Comparison of ENCODE assay signal across 14 mouse cellular contexts in genomic region chr5:106790496-106791240, GRCm38 (mm10).
DNase-seq lines count a peak whose midpoint lies in the region; ATAC-seq and TF ChIP-seq lines count a peak whose summit lies in the region.
"Had no signal": no experiment of that assay in that cellular context is flagged by ENCODE, and none has a peak within 500 bp of the region (broad histone marks: within the 10 kb centered on the region; RNA-seq: fewer than 3 reads in every experiment).

No protein-coding gene starts in this region.

- H3K9ac ChIP-seq in forebrain, embryonic 12.5 days: no peak overlapping the region
- H3K9ac ChIP-seq in forebrain, embryonic 16.5 days (replicated peaks; ENCODE audit: low read depth, low read length): no peak overlapping the region
- H3K9ac ChIP-seq in kidney, embryonic 16.5 days (replicated peaks; ENCODE audit: low read length): no peak overlapping the region
- H3K9ac ChIP-seq in stomach, embryonic 14.5 days (replicated peaks; ENCODE audit: low read depth, low read length): no peak overlapping the region
- no peak overlapping the region for H3K9ac ChIP-seq in stomach, postnatal 0 days (ENCODE audit: low read length)
- H3K9ac ChIP-seq: neural tube, embryonic 13.5 days had no signal

- H3K27me3 ChIP-seq in forebrain, embryonic 12.5 days: peaks cover 14% of the 10 kb centered on the region
- H3K27me3 ChIP-seq in forebrain, embryonic 16.5 days (replicated peaks; ENCODE audit: control insufficient read depth, insufficient read depth, low read length): no peaks in the 10 kb centered on the region
- no peaks in the 10 kb centered on the region for H3K27me3 ChIP-seq in kidney, embryonic 16.5 days (ENCODE audit: insufficient read depth, low read length)
- no peaks in the 10 kb centered on the region for H3K27me3 ChIP-seq in stomach, embryonic 14.5 days (ENCODE audit: control insufficient read depth, insufficient read depth, low read length)
- H3K27me3 ChIP-seq in stomach, postnatal 0 days (ENCODE audit: control insufficient read depth, insufficient read depth, low read length): no peaks in the 10 kb centered on the region
- H3K27me3 ChIP-seq: neural tube, embryonic 13.5 days had no signal

- H3K4me1 ChIP-seq in forebrain, embryonic 12.5 days: peaks cover 9% of the 10 kb centered on the region; the same call in 1 of the 2 replicates
- no peaks in the 10 kb centered on the region for H3K4me1 ChIP-seq in forebrain, embryonic 16.5 days (replicated peaks; ENCODE audit: control insufficient read depth, insufficient read depth, low read length)
- no peaks in the 10 kb centered on the region for H3K4me1 ChIP-seq in kidney, embryonic 16.5 days (ENCODE audit: insufficient read depth, low read length)
- no peaks in the 10 kb centered on the region for H3K4me1 ChIP-seq in stomach, embryonic 14.5 days (ENCODE audit: control insufficient read depth, insufficient read depth, low read length)
- no peaks in the 10 kb centered on the region for H3K4me1 ChIP-seq in stomach, postnatal 0 days (replicated peaks; ENCODE audit: control insufficient read depth, insufficient read depth)
- H3K4me1 ChIP-seq: neural tube, embryonic 13.5 days had no signal

- H3K27ac ChIP-seq in forebrain, embryonic 12.5 days: no peak overlapping the region
- no peak overlapping the region for H3K27ac ChIP-seq in forebrain, embryonic 16.5 days (ENCODE audit: low read length)
- no peak overlapping the region for H3K27ac ChIP-seq in kidney, embryonic 16.5 days (ENCODE audit: low read length)
- no peak overlapping the region for H3K27ac ChIP-seq in stomach, embryonic 14.5 days (ENCODE audit: low read length)
- no peak overlapping the region for H3K27ac ChIP-seq in stomach, postnatal 0 days (replicated peaks)
- H3K27ac ChIP-seq: neural tube, embryonic 13.5 days had no signal

- H3K4me2 ChIP-seq in forebrain, embryonic 12.5 days: no peak overlapping the region
- H3K4me2 ChIP-seq in forebrain, embryonic 16.5 days (ENCODE audit: low read length): no peak overlapping the region
- no peak overlapping the region for H3K4me2 ChIP-seq in kidney, embryonic 16.5 days (replicated peaks; ENCODE audit: low read depth, low read length)
- H3K4me2 ChIP-seq in stomach, embryonic 14.5 days (replicated peaks; ENCODE audit: low read depth, low read length): no peak overlapping the region
- H3K4me2 ChIP-seq in stomach, postnatal 0 days (replicated peaks; ENCODE audit: low read depth): no peak overlapping the region
- H3K4me2 ChIP-seq: heart, embryonic 11.5 days; neural tube, embryonic 13.5 days had no signal

- no peaks in the 10 kb centered on the region for H3K36me3 ChIP-seq in forebrain, embryonic 12.5 days (replicated peaks)
- H3K36me3 ChIP-seq in forebrain, embryonic 16.5 days (ENCODE audit: control insufficient read depth, insufficient read depth): no peaks in the 10 kb centered on the region
- H3K36me3 ChIP-seq in kidney, embryonic 16.5 days (ENCODE audit: insufficient read depth, low read length): no peaks in the 10 kb centered on the region
- no peaks in the 10 kb centered on the region for H3K36me3 ChIP-seq in stomach, embryonic 14.5 days (ENCODE audit: control insufficient read depth, insufficient read depth, low read length)
- H3K36me3 ChIP-seq in stomach, postnatal 0 days (ENCODE audit: control insufficient read depth, insufficient read depth, low read length): no peaks in the 10 kb centered on the region
- H3K36me3 ChIP-seq: G1E; neural tube, embryonic 13.5 days had no signal

- 43% methylated on average over 5 of the region's 5 CpGs for WGBS in forebrain, embryonic 12.5 days
- 42% methylated on average over 5 of the region's 5 CpGs for WGBS in forebrain, embryonic 16.5 days
- WGBS in kidney, embryonic 16.5 days: 40% methylated on average over 5 of the region's 5 CpGs
- WGBS in stomach, embryonic 14.5 days: 24% methylated on average over 5 of the region's 5 CpGs
- 32% methylated on average over 5 of the region's 5 CpGs for WGBS in stomach, postnatal 0 days

- TF ChIP-seq CTCF in stomach, postnatal 0 days (IDR thresholded peaks at IDR 0.05; ENCODE audit: low read depth): no peak

- no peak for TF ChIP-seq EP300 in stomach, postnatal 0 days (optimal IDR thresholded peaks at IDR 0.05)

- peak; percentile 17; the same call in 1 of the 2 replicates for ATAC-seq in forebrain, embryonic 12.5 days (ENCODE audit: low FRiP score)
- no peak; the same call in none of the 2 replicates for ATAC-seq in forebrain, embryonic 16.5 days
- 0 out of 2 replicates have a peak, but pooled peaks have one; percentile 4 for ATAC-seq in kidney, embryonic 16.5 days (ENCODE audit: low FRiP score, low TSS enrichment)
- ATAC-seq in stomach, embryonic 14.5 days (ENCODE audit: insufficient number of reproducible peaks, insufficient read depth, low FRiP score, low read depth): peak; percentile 50; the same call in 1 of the 2 replicates
- no peak for ATAC-seq in stomach, postnatal 0 days (ENCODE audit: low FRiP score, low TSS enrichment)
- no peak for ATAC-seq in erythroid progenitor cell, adult 5-6 weeks (replicated peaks; ENCODE audit: low FRiP score, poor library complexity, severe bottlenecking)
- ATAC-seq: activated CD4-positive, CD25-positive, alpha-beta regulatory T cell, adult 4 months; CD4-positive, CD25-positive, alpha-beta regulatory T cell, adult 4 months had no signal

- no peak overlapping the region for H3K4me3 ChIP-seq in forebrain, embryonic 12.5 days (replicated peaks)
- no peak overlapping the region for H3K4me3 ChIP-seq in forebrain, embryonic 16.5 days (replicated peaks; ENCODE audit: low read length)
- H3K4me3 ChIP-seq in kidney, embryonic 16.5 days (ENCODE audit: low read length): no peak overlapping the region
- H3K4me3 ChIP-seq in stomach, embryonic 14.5 days (ENCODE audit: low read depth, low read length): no peak overlapping the region
- no peak overlapping the region for H3K4me3 ChIP-seq in stomach, postnatal 0 days (ENCODE audit: low read depth, low read length)
- H3K4me3 ChIP-seq: neural tube, embryonic 13.5 days had no signal

- H3K9me3 ChIP-seq in forebrain, embryonic 12.5 days: no peaks in the 10 kb centered on the region
- no peaks in the 10 kb centered on the region for H3K9me3 ChIP-seq in forebrain, embryonic 16.5 days (ENCODE audit: control insufficient read depth, low read length)
- no peaks in the 10 kb centered on the region for H3K9me3 ChIP-seq in kidney, embryonic 16.5 days (ENCODE audit: low read length)
- H3K9me3 ChIP-seq in stomach, embryonic 14.5 days (ENCODE audit: control insufficient read depth, low read depth, low read length): no peaks in the 10 kb centered on the region
- H3K9me3 ChIP-seq in stomach, postnatal 0 days (ENCODE audit: control insufficient read depth, low read length): no peaks in the 10 kb centered on the region
- H3K9me3 ChIP-seq: G1E; neural tube, embryonic 13.5 days had no signal

- no peak for DNase-seq in kidney, postnatal 10 days
- DNase-seq in stomach, postnatal 0 days (ENCODE audit: low spot score): no peak
- no peak for DNase-seq in retina, postnatal 1 day
- DNase-seq: kidney, adult 2 months had no signal

Comparison
In these comparisons a context has a peak if more than half of its experiments do, and no peak if none do; other contexts are left out.
1. ATAC-seq: peak in forebrain, embryonic 12.5 days (single experiment), kidney, embryonic 16.5 days (single experiment) and stomach, embryonic 14.5 days (single experiment); none in forebrain, embryonic 16.5 days (single experiment), stomach, postnatal 0 days (single experiment) and erythroid progenitor cell, adult 5-6 weeks (single experiment).